In genomic region chr11:94978947-94979346, GRCm38 (mm10) we compare ENCODE assay signal across 8 mouse cellular contexts. TPM values are rescaled to one million over a fixed set of nuclear protein-coding genes. Genes with fewer than 3 reads are reported as not detected.
A peak's percentile ranks its signal among the peaks of the same experiment; 100 is the strongest.
DNase-seq lines count a peak whose midpoint lies in the region; ATAC-seq lines count a peak whose summit lies in the region.

No protein-coding gene starts in this region.

- no peak overlapping the region for H3K9ac ChIP-seq in intestine, embryonic 14.5 days (ENCODE audit: low read length)

- H3K36me3 ChIP-seq in intestine, embryonic 14.5 days (ENCODE audit: control insufficient read depth, insufficient read depth, low read length), result no peaks in the 10 kb centered on the region

- H3K27me3 ChIP-seq in intestine, embryonic 14.5 days (replicated peaks; ENCODE audit: control insufficient read depth, insufficient read depth, low read length), result no peaks in the 10 kb centered on the region

- intact Hi-C loops in left cerebral cortex, postnatal 10 days (cut with DNase I), result loop anchor here (2.0 kb wide), 1 partner anchor 22 kb away; no protein-coding TSS in a partner anchor

- peak; percentile 97 to 99 for DNase-seq in adrenal gland, adult 18-20 months (ENCODE audit: low spot score in 2 of 2)
- DNase-seq in embryo, embryonic 11 days, result peak; percentile 97
- peak; percentile 94 for DNase-seq in gastrocnemius, postnatal 25 days
- DNase-seq in intestine, embryonic 14.5 days (ENCODE audit: low spot score), result peak; percentile 96
- peak; percentile 96 to 98 for DNase-seq in left cerebral cortex, postnatal 10 days (ENCODE audit: extremely low spot score in 1 of 2, low spot score in 2 of 2)
- DNase-seq in right cerebral cortex, postnatal 14 days, result peak; percentile 97
- DNase-seq in urinary bladder, postnatal 25 days (ENCODE audit: low spot score), result peak; percentile 99

- peaks cover 4% of the 10 kb centered on the region; the same call in 1 of the 2 replicates for H3K4me1 ChIP-seq in intestine, embryonic 14.5 days (replicated peaks; ENCODE audit: control insufficient read depth, insufficient read depth, low read length)

- H3K4me3 ChIP-seq in intestine, embryonic 14.5 days (ENCODE audit: low read depth, low read length), result peak overlapping the region; percentile 22

- no peaks in the 10 kb centered on the region for H3K9me3 ChIP-seq in intestine, embryonic 14.5 days (ENCODE audit: control insufficient read depth, low read length)

- peak; percentile 92 for ATAC-seq in intestine, embryonic 14.5 days (replicated peaks; ENCODE audit: low FRiP score, low TSS enrichment, low read depth)
- ATAC-seq in megakaryocyte-erythroid progenitor cell, adult 5-6 weeks (replicated peaks; ENCODE audit: low FRiP score, low TSS enrichment, poor library complexity, severe bottlenecking), result peak; percentile 90

- no peak overlapping the region for H3K27ac ChIP-seq in intestine, embryonic 14.5 days (ENCODE audit: low read depth)

- WGBS in intestine, embryonic 14.5 days, result 1% methylated on average over 20 of the region's 20 CpGs

- peak overlapping the region; percentile 52 for H3K4me2 ChIP-seq in intestine, embryonic 14.5 days (ENCODE audit: low read length)

RNA-seq across cellular contexts. Expression of gene Sgca, which starts 2.8 kb away (rescaled TPM):
- under 1 TPM in 1 of 2 experiments, not detected in 1; 0.80 TPM for total RNA-seq in adrenal gland, adult 18-20 months (2021)
- total RNA-seq in gastrocnemius, postnatal 25 days (2021), result 100 to 1,000 TPM; 255 to 276 TPM
- polyA plus RNA-seq in intestine, embryonic 14.5 days (2014; fragmentation: Nextera tagmentation; extraction: Ambion mirVana), result 0.22 TPM in 1 of 2 replicates, not detected in the other
- total RNA-seq in left cerebral cortex, postnatal 10 days (2021), result under 1 TPM in 1 of 2 experiments, not detected in 1; 0.41 TPM
- not detected in 2 replicates for total RNA-seq in megakaryocyte-erythroid progenitor cell, adult 5-6 weeks (2014; fragmentation: Nextera tagmentation)
- not detected in 2 replicates for total RNA-seq in megakaryocyte-erythroid progenitor cell, adult 5-6 weeks (2017)

RNA-seq across cellular contexts. Expression of gene Hils1, which starts 11.6 kb away (rescaled TPM):
- not detected for total RNA-seq in adrenal gland, adult 18-20 months (2021)
- total RNA-seq in gastrocnemius, postnatal 25 days (2021), result not detected
- not detected in 2 replicates for polyA plus RNA-seq in intestine, embryonic 14.5 days (2014; fragmentation: Nextera tagmentation; extraction: Ambion mirVana)
- total RNA-seq in left cerebral cortex, postnatal 10 days (2021), result not detected
- total RNA-seq in megakaryocyte-erythroid progenitor cell, adult 5-6 weeks (2014; fragmentation: Nextera tagmentation), result not detected in 2 replicates
- total RNA-seq in megakaryocyte-erythroid progenitor cell, adult 5-6 weeks (2017), result not detected in 2 replicates

RNA-seq across cellular contexts. Expression of gene Ppp1r9b, which starts 11.9 kb away (rescaled TPM):
- total RNA-seq in adrenal gland, adult 18-20 months (2021), result 100 to 1,000 TPM; 107 to 115 TPM
- 10 to 100 TPM; 21.8 to 30.0 TPM for total RNA-seq in gastrocnemius, postnatal 25 days (2021)
- 11.9 and 12.2 TPM in 2 replicates for polyA plus RNA-seq in intestine, embryonic 14.5 days (2014; fragmentation: Nextera tagmentation; extraction: Ambion mirVana)
- 100 to 1,000 TPM; 388 to 414 TPM for total RNA-seq in left cerebral cortex, postnatal 10 days (2021)
- 121 and 137 TPM in 2 replicates for total RNA-seq in megakaryocyte-erythroid progenitor cell, adult 5-6 weeks (2014; fragmentation: Nextera tagmentation)
- total RNA-seq in megakaryocyte-erythroid progenitor cell, adult 5-6 weeks (2017), result 174 and 229 TPM in 2 replicates

RNA-seq across cellular contexts. Expression of gene Samd14, which starts 30.7 kb away (rescaled TPM):
- 1 to 10 TPM; 3.7 TPM for total RNA-seq in adrenal gland, adult 18-20 months (2021)
- total RNA-seq in gastrocnemius, postnatal 25 days (2021), result under 1 TPM; 0.61 to 0.80 TPM
- 20.3 and 22.1 TPM in 2 replicates for polyA plus RNA-seq in intestine, embryonic 14.5 days (2014; fragmentation: Nextera tagmentation; extraction: Ambion mirVana)
- 10 to 100 TPM; 98.6 to 99.6 TPM for total RNA-seq in left cerebral cortex, postnatal 10 days (2021)
- total RNA-seq in megakaryocyte-erythroid progenitor cell, adult 5-6 weeks (2014; fragmentation: Nextera tagmentation), result 69.9 and 89.1 TPM in 2 replicates
- total RNA-seq in megakaryocyte-erythroid progenitor cell, adult 5-6 weeks (2017), result 29.0 and 30.8 TPM in 2 replicates

RNA-seq across cellular contexts. Expression of gene Col1a1, which starts 42.9 kb away (rescaled TPM):
- total RNA-seq in adrenal gland, adult 18-20 months (2021), result 10 to 100 TPM; 20.4 to 40.2 TPM
- 1,000 to 10,000 TPM; 1,080 to 1,200 TPM for total RNA-seq in gastrocnemius, postnatal 25 days (2021)
- polyA plus RNA-seq in intestine, embryonic 14.5 days (2014; fragmentation: Nextera tagmentation; extraction: Ambion mirVana), result 841 and 905 TPM in 2 replicates
- total RNA-seq in left cerebral cortex, postnatal 10 days (2021), result 10 to 100 TPM; 53.2 to 64.0 TPM
- not detected in 2 replicates for total RNA-seq in megakaryocyte-erythroid progenitor cell, adult 5-6 weeks (2014; fragmentation: Nextera tagmentation)
- total RNA-seq in megakaryocyte-erythroid progenitor cell, adult 5-6 weeks (2017), result not detected in 2 replicates

Comparison
In these comparisons a context has a peak if more than half of its experiments do, and no peak if none do; other contexts are left out.
1. RNA of gene Sgca, which starts 2.8 kb away (total RNA-seq): 255 to 276 TPM in gastrocnemius, postnatal 25 days; 0.80 TPM in adrenal gland, adult 18-20 months, 0.41 TPM in left cerebral cortex, postnatal 10 days and not detected in megakaryocyte-erythroid progenitor cell, adult 5-6 weeks; every median in the first group is over 100 times any median in the second.
2. Peak in every context shown above with its lines, with median percentiles within 50 percentile points of each other: DNase-seq.